Mouse (Mus musculus) embryonic fibroblast, embryonic 13.5 days (primary cell): ENCODE measurements around the gene Tfap2e.

Experiments
- CTCF ChIP-seq: IDR thresholded peaks from 2 replicates; pipeline ENCODE4 v1.5.1; 2011; ENCODE audit warnings: mild to moderate bottlenecking, control low read depth, low read length, moderate library complexity, borderline replicate concordance; ENCODE audit not compliant: insufficient read depth
- POLR2A ChIP-seq: IDR thresholded peaks from 2 replicates; pipeline ENCODE4 v1.6.1; 2011; ENCODE audit warnings: low read depth, mild to moderate bottlenecking, control low read depth, low read length, moderate library complexity

DNA sequence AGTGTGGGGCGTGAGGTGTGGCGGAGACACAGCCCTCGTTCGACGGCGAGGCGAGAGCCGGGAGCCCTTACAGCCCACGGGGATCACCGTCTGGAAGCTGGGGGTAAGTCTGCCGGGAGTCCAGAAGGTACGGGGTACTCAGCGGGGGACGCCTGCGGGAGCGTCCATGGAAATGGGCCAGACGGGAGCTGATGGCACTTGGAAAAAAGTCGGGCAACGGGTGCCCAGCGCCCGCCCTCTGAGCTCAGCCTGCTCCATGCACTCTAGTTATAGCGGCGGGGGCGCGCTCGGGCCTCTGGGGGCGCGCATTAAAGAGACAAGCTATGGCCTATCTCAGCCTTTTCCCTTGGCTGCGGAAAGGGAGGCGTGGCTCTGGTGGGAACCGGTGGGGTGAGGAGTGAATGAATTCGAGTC is at the start of gene Tfap2e:
- TF ChIP-seq CTCF (no peak), POLR2A (no peak)
